Mouse (Mus musculus) adrenal gland, adult 18-20 months (tissue): ENCODE measurements around the gene Selenom. TPM values are rescaled to one million over a fixed set of nuclear protein-coding genes. Genes with fewer than 3 reads are reported as not detected.

Source experiments
- DNase-seq, 2 experiments: peaks; one replicate each; pipeline ENCODE4 v3.0.0; 2021 to 2022; ENCODE audit warnings: low spot score in 2 of 2
- total RNA-seq, 2 experiments: library from RNA; stranded (reverse); gene quantifications; 1 replicate in 1 of 2; 2 replicates in 1 of 2; pipeline ENCODE4 v1.2.3; 2021

Selenom gene
- total RNA-seq, 2 experiments from 2014 or later = 40.1 to 43.7 TPM

DNA sequence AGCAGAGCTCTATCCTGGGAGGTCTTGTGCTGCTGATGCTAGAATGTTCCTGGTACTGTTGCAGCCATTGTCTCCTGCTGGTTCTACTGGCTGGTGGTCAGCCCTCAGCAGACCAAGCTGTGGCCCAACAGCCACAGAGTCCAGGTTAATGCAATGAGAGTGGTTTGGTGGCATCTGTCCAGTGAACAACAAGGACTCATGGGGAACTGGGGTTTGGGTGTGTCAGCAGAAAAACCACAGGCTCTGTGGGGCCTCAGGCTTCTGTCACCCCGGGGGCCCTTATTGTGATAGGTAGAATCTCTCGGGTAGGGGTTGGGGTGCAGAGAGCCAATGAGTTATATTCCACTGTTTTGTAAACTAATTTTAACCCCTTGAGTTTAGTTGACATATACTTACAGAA, 4.2 kb upstream of the Selenom start:
- no peak for DNase-seq

- DNase-seq = no peak
These were observed 1.2 kb upstream of the Selenom start for GRCm38 (mm10) chr11:3513291-3513690.

- no peak for DNase-seq
These were observed 732 bp downstream of the Selenom start for GRCm38 (mm10) chr11:3515216-3515615.

DNA sequence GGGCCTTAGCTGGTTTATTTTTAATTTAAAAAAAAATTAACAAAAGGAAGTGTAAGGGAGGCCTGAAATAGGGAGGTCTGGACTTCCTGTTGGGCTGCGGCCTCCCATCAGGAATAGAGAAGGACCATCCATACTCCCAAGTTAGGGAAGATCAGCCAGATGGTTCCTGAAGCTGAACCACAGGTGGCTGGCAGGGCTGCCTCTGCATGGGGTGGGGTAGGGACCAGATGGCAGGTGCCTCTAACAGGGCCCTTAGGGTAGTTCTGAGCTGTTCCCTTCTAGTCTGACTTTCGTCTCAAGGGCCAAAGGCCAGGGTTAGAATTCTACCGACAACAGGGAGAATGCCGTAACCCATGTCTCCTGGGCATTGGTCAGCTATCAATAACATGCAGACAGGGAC, 1.2 kb downstream of the Selenom start:
- no peak for DNase-seq

DNA sequence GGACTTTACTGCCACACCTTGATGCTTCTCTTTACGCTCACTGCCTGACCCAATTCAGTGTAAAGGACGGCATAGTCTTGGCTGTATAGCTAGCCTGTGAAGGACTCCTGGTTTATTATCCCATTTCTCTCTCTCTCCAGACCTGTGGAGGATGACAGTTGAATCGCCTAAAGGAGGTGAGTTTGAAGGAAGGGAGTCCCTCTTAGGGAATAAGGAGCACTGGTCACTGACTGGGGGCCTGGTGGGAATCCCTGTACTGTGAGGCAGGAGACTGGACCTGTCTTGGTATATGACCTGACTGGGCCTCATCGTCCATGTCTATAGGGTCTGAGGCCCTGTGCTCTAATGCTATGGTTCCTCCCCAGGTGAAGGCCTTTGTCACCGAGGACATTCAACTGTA, 1.6 kb downstream of the Selenom start:
- no peak for DNase-seq

DNA sequence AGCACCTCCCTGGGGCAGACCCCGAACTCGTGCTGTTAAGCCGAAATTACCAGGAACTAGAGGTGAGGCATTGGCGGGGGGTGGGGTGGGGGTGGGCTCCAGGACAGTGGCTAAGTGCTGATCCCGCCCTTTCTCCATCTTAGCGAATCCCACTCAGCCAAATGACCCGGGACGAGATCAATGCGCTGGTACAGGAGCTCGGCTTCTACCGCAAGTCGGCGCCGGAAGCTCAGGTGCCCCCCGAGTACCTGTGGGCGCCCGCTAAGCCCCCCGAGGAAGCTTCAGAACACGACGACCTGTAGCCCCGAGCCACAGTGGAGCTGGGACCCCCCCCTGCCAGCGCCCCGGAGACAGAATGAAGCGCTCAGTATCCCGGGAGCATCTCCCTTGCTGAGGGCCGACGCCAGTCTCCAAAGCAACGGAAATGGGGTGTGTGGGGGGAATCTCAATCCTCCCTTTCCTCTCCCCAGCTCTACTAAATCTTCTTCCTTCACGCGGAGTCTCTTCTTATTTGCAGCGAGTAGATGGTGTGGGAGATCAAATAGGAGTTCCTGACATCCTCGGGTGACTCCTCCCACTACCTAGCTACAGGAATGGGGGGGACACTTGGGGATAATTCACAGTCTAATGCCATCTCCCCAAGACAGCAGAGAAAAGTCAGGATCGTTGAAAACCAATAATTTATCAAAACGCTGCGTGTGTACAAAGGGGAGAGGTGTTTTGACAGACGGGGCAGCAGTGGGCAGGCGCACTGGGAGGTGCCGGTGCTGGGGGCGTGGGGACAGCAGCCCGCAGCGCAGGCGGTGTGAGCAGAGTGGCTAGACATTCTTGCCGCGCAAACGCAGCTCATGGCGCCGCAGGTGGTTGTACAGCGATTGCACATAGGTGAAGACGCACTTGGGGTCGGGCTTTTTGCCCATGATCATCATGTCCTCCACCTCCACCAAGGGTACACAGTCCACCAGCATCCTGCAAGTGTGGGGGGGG, 2.7 kb downstream of the Selenom start:
- no peak for DNase-seq

- no peak for DNase-seq
These were observed 3.6 kb downstream of the Selenom start for GRCm38 (mm10) chr11:3517846-3518732.

DNA sequence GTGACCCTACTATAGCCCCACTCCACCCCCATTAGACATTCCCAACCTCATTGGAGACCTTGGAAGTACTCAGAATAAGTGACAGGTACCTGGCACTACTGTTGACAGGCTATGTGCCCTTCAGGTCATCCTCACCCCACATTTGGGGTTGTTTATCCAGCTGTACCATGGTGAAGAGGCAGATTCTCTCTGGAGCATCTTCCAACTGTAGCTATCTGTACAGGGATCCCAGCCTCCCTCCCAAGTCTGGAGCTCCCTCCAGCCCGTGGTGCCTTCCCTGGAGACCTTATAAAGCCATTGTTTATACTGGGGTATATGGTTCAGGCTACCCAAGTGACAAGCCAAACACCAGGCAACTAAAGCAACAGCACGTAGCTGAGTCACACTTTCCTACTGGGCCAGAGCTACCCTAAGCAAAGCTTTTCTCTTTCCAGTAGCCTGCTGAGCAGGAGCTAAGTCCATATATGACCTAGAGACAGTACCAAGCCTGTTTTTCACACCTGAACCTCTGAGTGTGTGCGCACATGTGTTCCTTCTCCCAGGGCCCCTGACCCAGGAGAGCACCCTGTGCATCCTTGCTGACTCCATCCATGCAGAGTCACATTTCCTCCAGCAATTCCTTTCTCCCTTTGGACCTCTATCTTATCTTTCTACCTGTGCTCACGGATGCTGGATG, 4.7 kb downstream of the Selenom start:
- no peak for DNase-seq

DNA sequence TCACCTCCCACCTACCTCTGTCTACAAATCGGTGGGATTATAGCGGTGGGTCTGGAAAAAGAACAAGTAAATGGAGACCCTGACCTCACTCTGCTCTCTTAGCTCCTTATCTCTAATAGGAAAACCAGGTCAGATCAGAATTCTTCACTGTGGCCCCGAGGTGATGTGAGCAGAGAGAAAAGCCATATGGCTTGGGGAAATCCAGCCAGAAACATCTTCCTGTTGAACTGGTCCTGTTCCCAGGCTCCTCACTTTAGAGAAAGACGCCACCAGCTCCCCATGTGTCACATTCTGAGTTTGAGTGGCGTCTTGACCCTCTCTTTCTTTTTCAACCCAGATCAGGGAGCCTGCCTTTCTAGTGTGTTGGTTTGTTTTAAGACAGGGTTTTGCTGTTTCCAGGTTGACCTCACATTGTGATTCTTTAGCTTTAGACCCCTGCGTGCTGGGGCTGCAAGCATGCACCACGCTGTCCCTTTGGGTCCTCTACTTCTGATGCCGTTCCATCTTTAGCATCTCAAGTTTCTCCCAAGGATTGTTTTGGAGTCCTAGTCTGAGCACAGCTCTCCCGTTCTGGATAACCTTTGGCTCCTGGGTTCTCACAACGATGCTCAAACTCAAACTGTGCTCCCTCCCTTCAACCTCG, 5.4 kb downstream of the Selenom start:
- DNase-seq = no peak

DNA sequence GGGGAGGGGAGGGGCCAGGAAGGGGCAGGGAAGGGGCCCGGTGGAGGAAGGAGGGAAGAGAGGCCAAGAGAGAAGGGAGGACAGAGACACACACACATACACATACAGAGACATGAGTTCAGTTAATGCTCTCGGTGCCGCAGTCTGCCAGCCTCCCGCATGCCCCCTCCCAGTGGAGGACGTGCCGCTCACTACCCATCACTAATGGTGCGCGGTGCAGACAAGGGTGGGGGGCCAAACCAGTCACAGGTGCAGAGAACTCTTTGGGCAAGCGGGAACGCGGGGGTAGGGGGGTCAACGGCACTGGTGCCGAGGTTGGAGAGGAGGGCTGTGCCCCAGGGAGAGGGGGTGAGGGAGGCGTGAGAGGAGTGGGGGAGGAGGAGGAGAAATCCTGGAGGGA, 6.4 kb downstream of the Selenom start:
- no peak for DNase-seq

DNA sequence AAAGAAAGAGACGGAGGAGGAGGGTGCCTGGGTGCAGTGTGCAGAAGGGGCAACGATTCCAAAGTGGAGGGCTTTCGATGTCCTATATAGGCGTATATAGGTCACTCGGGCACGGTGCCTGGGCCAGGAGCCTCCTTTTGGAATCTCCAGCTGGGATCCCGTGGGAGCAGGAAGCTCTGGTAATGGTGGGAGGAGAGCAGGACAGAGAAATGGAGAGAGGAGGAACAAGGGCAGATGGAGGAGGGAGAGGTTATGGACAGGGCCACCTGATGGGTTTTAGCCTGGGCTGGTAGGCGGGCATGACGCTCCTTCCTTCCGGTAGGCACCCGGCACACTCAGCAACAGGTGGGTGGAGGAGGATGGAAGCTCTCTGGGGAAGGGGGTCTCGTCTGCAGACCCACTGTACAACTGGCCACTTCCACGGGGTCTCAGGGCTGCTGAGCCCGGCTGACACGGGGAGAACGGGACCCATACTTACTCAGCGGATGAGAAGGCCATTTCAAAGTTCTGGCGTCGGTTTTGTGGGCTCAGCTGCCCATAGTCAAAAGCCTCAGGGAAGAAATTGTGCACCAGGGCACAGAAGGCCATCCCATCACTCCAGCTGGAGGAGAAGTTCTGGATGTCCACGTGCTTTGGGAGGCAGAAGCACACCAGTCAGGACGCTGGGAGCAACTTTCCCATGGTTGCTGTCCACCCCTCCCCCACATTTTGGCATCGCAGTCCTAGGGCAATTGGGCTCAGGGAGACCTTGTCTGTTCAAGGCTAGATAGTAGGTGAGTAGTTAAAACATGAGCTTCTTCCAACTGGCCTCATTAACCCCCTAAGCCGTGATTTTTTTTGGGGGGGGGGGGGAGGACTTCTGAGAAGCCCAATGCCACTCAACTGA, 7.1 kb downstream of the Selenom start:
- no peak for DNase-seq

DNA sequence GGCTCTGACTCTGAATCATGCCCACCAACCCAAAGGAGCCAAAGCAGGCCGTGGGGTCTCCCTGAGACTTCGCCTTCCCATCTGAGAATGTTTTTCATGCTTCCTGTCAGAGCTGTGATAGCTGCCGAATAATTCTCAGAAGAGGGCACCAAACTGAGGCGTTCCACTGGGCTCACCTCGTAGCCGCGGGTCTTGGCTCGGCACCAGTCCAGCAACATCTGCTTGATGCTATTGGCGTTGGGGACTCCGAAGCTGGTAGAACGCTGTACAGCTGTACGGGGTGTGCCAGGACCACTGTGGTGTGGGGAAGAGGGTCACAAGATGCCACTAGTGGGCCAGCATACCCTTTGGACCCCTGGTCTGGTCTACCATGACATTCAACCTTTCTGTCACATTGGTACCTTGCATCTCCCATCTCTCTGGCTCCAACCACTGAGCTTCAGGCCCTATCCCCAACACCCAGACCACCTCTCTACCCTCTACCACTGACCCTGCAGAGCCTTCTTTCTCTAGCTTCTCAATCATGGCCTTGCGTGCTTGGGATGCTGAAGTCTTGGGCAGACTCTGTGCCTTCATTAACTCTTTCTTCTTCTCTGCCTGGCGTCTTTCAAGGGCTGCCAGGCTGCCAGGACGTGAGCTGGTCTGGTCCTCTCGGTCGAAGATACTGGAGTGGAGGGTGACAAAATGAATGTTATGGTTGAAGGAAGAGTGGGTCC, 8.0 kb downstream of the Selenom start:
- DNase-seq = no peak

DNA sequence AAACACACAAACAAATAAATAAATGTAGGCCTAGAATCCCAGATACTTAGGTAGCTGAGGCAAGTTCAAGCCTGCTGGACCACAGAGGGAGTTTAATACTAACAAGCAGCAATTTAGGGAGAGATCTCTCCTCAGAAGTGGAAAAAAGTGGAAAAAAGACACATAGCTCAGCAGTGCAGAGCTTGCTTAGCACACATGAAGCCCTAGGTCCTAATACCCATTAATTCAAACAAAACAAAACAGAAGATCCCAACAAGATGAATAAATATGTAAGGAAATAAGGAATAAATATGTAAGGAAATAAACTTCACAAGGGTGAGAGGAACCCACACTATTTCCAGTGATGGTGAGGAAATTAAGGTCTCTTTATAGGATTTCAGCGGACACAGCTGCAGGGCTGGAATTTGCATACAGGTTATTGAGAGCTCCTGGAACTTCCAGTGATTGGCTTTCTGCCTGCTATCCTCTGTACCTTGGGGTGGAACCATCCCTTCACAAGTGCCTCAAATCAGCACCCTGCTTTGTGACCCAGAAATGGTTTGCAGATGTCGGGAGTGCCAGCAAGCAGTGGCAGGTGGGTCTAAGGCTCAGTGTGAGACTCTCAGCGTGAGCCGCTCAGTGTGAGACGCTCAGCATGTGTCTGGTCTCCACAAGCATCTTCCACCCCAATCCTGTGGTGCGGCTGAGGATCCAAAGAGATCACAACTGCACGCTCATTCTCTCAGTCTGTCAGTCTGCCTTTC, 9.5 kb downstream of the Selenom start:
- DNase-seq = no peak

- no peak for DNase-seq
These were observed 11.1 kb downstream of the Selenom start for GRCm38 (mm10) chr11:3525560-3525959.

DNA sequence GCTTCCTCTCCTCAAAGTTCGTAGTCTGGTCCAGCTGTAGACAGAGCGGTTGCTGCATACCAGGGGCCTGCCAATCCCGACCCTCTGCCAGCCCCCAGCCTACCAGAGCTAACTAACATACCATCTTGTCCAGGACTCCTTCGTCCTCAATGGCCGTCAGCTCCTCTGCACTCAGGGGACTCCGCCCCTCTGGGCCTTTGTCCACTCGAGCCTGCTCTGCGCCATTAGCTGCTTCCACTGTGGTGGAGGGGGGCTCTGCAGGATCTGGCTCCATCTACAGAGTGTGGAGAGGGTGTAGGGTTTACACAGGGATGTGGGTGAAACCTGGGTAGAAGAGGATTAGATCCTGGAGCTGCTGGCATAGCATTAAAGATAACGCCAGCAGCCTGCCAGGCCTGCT, 11.7 kb downstream of the Selenom start:
- DNase-seq = no peak

GRCm38 (mm10) chr11:3526979-3527738, 12.7 kb downstream of the Selenom start:
- no peak for DNase-seq

GRCm38 (mm10) chr11:3527766-3528165, 13.3 kb downstream of the Selenom start:
- DNase-seq = no peak

- DNase-seq = no peak
These were observed 13.7 kb downstream of the Selenom start for GRCm38 (mm10) chr11:3528208-3528607.
